Mouse (Mus musculus): ENCODE results near the gene Sgsm3. TPM values are rescaled to one million over a fixed set of nuclear protein-coding genes. Genes with fewer than 3 reads are reported as not detected.

Gene Sgsm3
- polyA plus RNA-seq, 1 experiment from 2014 or later, result 35.5 TPM

DNA sequence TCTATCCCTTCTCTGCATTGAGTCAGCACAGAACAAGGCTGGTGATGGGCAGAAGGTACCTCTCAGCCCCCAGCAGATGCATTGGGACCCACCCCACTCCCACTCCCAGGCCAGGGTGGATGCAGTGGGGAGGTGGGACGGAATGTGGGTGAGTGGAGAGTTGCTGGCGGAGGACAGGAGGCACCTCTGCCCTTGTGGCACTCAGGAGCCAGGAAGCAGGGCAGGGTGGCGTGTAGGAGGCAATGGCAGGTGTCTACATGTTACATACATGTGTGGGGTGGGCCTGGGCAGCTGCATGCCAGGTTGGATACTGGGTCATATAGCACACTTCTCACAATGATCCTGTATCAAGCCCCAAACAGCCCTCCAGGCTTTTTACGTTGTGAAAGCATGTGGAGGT is 34.8 kb downstream of the Sgsm3 start:
- H3K9ac ChIP-seq, result no peak overlapping the region
- H3K27me3 ChIP-seq, result no peaks in the 10 kb centered on the region
- no peak overlapping the region for H3K4me3 ChIP-seq (replicated peaks)
- peaks cover 94% of the 10 kb centered on the region for H3K36me3 ChIP-seq (replicated peaks)
- H3K4me1 ChIP-seq, result no peaks in the 10 kb centered on the region
- no peak overlapping the region for H3K4me2 ChIP-seq
- no peak overlapping the region for H3K27ac ChIP-seq
- 92% methylated on average over 4 of the region's 4 CpGs for WGBS
- no peaks in the 10 kb centered on the region for H3K9me3 ChIP-seq
- no peak for ATAC-seq (ENCODE audit: low FRiP score)

DNA sequence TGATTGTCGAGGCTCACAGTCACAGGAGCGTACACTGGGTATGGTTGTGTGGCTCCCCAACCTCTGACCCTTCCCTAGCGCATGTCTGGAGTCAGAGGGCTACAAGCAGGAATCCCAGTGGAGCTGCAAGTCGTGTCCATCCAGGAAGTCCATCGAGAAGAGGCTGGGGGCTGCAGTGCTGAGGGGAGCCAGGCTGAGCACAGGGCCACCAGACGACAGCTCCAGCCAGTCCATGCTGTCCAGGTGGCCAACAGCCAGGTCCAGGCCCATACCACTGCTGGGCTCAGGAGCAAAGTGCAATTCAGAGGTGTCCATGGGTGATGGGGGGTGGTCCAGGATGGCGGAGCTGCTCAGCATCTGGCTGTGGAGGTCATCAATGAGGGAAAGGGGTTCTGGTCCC is 35.6 kb downstream of the Sgsm3 start:
- Histone ChIP-seq H3K27ac (no peak overlapping the region), H3K4me3 (replicated peaks) (no peak overlapping the region), H3K9ac (no peak overlapping the region), H3K4me1 (no peaks in the 10 kb centered on the region), H3K4me2 (no peak overlapping the region), H3K27me3 (no peaks in the 10 kb centered on the region), H3K9me3 (no peaks in the 10 kb centered on the region), H3K36me3 (replicated peaks) (peaks cover 98% of the 10 kb centered on the region)
- no peak for ATAC-seq (ENCODE audit: low FRiP score)
- WGBS, result 85% methylated on average over 7 of the region's 7 CpGs

DNA sequence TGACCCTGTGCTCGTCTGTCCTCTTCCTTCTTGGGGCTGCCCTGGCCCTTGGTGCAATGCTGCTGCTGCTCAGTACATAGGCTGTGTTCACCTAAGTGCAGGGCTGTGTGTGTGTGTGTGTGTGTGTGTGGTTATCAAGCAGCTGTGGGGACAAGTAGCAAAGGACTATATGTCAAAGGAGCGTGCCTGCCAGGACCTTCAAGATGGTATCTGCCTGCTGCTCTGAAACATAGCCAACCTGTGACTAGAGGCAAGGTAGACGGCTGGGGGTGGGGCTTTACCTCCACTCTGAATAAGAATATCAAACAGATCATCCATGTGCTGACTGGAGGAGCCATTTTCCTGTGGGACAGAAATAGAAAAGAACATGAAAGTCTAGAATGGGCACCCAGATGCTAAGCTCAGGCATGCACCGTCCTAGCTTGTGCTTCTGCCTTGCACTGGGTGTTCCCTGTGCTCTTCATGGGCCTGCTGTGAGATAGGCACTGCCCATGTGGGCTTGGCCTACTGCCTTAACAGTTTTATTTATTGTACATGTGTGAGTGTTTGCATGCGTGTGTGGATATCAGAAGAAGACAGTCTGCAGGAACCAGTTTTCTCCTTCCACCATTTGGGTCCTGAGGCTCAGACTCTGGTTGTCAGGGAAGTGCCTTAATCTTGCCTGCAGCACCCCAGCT is 37.6 kb downstream of the Sgsm3 start:
- H3K9me3 ChIP-seq, result no peaks in the 10 kb centered on the region
- peaks cover 96% of the 10 kb centered on the region for H3K36me3 ChIP-seq (replicated peaks)
- 88% methylated on average over 5 of the region's 5 CpGs for WGBS
- H3K4me2 ChIP-seq, result no peak overlapping the region
- H3K4me3 ChIP-seq (replicated peaks), result no peak overlapping the region
- H3K27me3 ChIP-seq, result no peaks in the 10 kb centered on the region
- H3K27ac ChIP-seq, result no peak overlapping the region
- H3K4me1 ChIP-seq, result no peaks in the 10 kb centered on the region
- H3K9ac ChIP-seq, result no peak overlapping the region
- no peak for ATAC-seq (ENCODE audit: low FRiP score)

DNA sequence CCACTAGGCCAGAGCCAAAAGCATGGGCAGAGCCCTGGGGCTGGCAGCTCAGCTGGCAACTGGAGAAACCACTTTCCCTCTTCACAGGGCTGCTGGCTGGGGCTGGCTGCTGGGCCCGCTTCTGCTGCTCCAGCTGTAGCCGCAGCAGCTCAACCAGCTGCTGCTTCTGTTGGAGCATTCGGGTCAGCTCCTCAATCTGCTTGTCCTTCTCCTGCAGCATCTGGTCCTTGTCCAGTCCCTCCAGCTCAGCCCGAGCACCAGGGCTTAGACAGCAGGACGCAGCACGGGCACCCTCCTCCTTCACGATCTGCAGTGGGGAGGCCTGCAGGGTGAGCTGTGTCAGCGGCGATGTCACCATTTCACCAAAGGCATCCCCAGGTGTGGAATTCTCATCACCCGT is 38.9 kb downstream of the Sgsm3 start:
- Histone ChIP-seq H3K27ac (no peak overlapping the region), H3K9me3 (no peaks in the 10 kb centered on the region), H3K4me3 (replicated peaks) (no peak overlapping the region), H3K9ac (no peak overlapping the region), H3K36me3 (replicated peaks) (peaks cover 96% of the 10 kb centered on the region), H3K4me1 (no peaks in the 10 kb centered on the region), H3K27me3 (no peaks in the 10 kb centered on the region), H3K4me2 (no peak overlapping the region)
- no peak for ATAC-seq (ENCODE audit: low FRiP score)
- WGBS, result 93% methylated on average over 10 of the region's 10 CpGs

DNA sequence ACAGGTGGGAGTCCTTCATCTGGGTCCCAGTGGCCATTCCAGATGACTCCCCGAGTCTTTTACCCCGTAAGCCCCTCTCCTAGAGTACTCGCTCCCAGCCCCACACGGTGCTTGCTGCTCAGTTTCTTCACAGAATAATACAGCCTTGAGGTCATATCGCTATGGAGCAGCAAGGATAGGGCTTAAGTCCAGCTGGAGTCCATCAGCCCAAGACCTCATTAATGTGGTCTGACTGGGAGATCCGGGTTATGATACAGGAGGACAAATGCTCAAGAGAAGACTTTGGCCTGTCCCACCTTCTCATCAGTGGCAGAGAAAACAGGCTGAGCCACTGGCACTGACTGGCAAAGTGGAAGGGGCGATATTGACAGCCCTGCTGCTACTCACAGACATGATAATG is 39.7 kb downstream of the Sgsm3 start:
- ATAC-seq (ENCODE audit: low FRiP score), result no peak
- no peak overlapping the region for H3K27ac ChIP-seq
- H3K36me3 ChIP-seq (replicated peaks), result peaks cover 96% of the 10 kb centered on the region
- no peak overlapping the region for H3K4me3 ChIP-seq (replicated peaks)
- WGBS, result 89% methylated on average over 7 of the region's 7 CpGs
- H3K4me1 ChIP-seq, result no peaks in the 10 kb centered on the region
- H3K9me3 ChIP-seq, result no peaks in the 10 kb centered on the region
- H3K27me3 ChIP-seq, result no peaks in the 10 kb centered on the region
- H3K9ac ChIP-seq, result no peak overlapping the region
- H3K4me2 ChIP-seq, result no peak overlapping the region

DNA sequence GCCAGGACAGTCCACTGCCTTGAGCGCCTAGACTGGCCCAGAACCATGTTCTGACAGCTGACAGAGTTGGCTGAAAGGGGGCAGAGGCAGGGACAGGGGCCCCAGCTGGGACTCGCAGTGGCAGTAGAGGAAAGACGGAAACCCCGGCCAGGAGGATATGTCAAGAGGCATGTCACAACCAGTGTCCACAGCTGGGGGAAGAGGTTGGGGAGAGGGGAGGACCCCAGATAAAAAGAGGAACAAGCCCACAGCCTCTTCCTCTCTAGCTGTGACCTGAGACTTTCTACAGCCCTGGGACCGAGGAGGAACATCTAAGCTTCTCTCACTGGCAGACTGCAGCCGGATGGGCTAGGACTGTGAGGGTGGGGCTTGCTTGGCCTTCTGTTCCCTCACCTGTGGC is 43.8 kb downstream of the Sgsm3 start:
- Histone ChIP-seq H3K27me3 (no peaks in the 10 kb centered on the region), H3K36me3 (replicated peaks) (peaks cover 59% of the 10 kb centered on the region), H3K9ac (no peak overlapping the region), H3K4me1 (no peaks in the 10 kb centered on the region), H3K4me3 (replicated peaks) (no peak overlapping the region), H3K9me3 (no peaks in the 10 kb centered on the region), H3K4me2 (no peak overlapping the region), H3K27ac (no peak overlapping the region)
- 88% methylated on average over 6 of the region's 6 CpGs for WGBS
- ATAC-seq (ENCODE audit: low FRiP score), result no peak

DNA sequence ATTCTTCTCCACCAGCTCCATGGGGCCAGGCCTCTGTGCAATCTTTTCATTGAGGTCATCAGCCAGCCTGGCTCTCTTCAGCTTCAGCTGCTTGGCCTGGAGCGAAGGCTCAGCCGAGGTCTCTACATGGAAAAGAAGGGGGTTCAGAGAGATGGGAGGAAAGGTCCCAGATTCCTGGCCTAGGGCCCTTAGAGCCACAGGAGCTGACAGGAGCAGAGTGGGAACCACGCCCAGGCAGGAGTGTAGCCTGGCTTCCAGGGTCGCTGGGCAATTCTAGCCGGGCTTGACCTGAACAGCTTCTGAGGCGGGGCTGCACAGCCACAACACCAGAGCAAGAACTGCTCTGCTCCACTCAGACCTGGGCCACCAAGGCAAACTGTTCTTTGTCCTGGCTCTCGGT is 44.9 kb downstream of the Sgsm3 start:
- H3K4me2 ChIP-seq, result no peak overlapping the region
- 86% methylated on average over 7 of the region's 7 CpGs for WGBS
- no peak overlapping the region for H3K27ac ChIP-seq
- ATAC-seq (ENCODE audit: low FRiP score), result no peak
- H3K36me3 ChIP-seq (replicated peaks), result peaks cover 48% of the 10 kb centered on the region
- no peaks in the 10 kb centered on the region for H3K9me3 ChIP-seq
- H3K9ac ChIP-seq, result no peak overlapping the region
- H3K27me3 ChIP-seq, result no peaks in the 10 kb centered on the region
- H3K4me1 ChIP-seq, result no peaks in the 10 kb centered on the region
- H3K4me3 ChIP-seq (replicated peaks), result no peak overlapping the region

DNA sequence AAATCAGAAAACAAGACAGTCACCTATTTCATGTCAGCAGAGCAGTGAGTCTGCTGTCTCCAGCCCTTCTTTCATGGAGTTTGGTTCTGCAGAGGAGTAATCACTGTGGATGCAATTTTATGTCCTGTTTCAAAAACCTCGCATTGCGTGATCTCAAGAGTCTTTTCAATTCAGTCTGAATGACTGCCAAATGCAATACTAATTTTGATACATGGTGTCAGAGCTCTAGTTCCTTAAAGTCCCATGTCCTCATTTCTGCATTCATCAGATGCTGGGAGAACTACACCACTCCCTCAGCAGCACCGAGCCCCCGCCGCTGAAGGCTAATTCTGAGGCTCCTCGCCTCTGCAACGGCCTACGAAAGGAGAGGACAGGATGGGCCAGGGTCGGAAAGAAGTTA is 46.3 kb downstream of the Sgsm3 start:
- peaks cover 4% of the 10 kb centered on the region; the same call in 1 of the 2 replicates for H3K4me1 ChIP-seq

DNA sequence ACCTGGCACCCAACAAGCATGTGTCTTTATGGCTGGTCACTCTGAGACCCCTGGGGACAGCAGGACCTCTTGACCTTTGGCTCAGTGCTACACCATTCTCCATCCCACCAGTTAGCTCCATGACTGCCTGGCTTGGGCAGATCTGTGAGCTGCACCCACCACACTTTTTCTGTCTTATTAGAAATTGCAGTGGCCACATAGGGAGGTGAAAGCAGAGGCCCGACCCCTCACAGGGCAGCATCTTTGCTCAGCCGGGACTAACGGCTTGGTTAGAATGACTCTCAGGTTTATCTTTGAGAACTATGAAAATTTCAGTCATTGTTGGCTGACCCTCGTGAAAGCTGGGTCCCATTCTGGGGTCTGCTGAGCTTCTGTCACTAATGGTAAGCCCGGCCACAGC is 49.3 kb downstream of the Sgsm3 start:
- Histone ChIP-seq H3K4me3 (replicated peaks) (no peak overlapping the region), H3K27ac (no peak overlapping the region), H3K4me1 (peaks cover 7% of the 10 kb centered on the region; the same call in 1 of the 2 replicates), H3K4me2 (no peak overlapping the region), H3K36me3 (replicated peaks) (peaks cover 7% of the 10 kb centered on the region; the same call in 1 of the 2 replicates), H3K9ac (no peak overlapping the region), H3K27me3 (no peaks in the 10 kb centered on the region), H3K9me3 (no peaks in the 10 kb centered on the region)
- 86% methylated on average over 5 of the region's 5 CpGs for WGBS
- ATAC-seq (ENCODE audit: low FRiP score), result no peak

More for the DNA sequence above, 46.3 kb downstream of the Sgsm3 start:
- Histone ChIP-seq H3K36me3 (replicated peaks) (peaks cover 37% of the 10 kb centered on the region), H3K27me3 (no peaks in the 10 kb centered on the region), H3K9ac (no peak overlapping the region), H3K4me2 (no peak overlapping the region), H3K27ac (no peak overlapping the region), H3K9me3 (no peaks in the 10 kb centered on the region), H3K4me3 (replicated peaks) (no peak overlapping the region)
- WGBS, result 95% methylated on average over 9 of the region's 9 CpGs
- ATAC-seq (ENCODE audit: low FRiP score), result no peak

DNA sequence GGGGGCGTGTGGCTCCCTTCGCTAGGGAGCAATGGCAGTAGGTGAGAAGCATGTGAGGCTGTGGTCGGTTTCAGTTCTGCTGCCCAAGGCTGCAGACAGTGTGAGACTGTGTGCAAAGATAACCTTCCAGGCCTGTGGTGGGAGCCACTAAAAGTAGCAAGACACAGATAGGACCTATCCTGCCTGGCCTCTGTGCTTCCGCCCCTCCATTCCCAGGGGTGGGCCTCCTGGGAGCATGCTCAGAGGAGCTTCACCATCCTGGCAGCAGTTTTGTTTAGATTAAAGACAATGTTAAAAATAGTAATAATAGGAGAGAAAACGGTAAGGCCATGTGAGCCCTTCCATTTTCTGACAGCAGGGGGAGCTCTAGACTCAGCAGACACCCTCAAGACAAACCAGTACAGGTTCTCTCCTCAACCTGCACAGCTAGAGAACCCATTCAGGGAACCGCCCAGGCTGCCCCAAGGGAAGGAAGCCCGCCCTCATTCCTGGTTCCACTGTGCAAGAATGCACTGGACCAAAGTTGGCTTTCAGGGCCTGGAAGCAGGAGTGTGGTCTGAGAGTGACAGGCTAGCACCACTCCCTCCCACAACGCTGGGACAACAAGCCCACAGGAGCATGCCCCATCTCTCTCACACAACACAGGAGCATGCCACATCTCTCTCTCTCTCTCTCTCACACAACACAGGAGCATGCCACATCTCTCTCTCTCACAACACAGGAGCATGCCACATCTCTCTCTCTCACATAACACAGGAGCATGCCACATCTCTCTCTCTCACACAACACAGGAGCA is 50.0 kb downstream of the Sgsm3 start:
- H3K9ac ChIP-seq, result no peak overlapping the region
- WGBS, result 45% methylated on average over 8 of the region's 8 CpGs
- H3K4me2 ChIP-seq, result no peak overlapping the region
- H3K27me3 ChIP-seq, result no peaks in the 10 kb centered on the region
- no peak overlapping the region for H3K4me3 ChIP-seq (replicated peaks)
- no peaks in the 10 kb centered on the region for H3K9me3 ChIP-seq
- ATAC-seq (ENCODE audit: low FRiP score), result no peak
- H3K27ac ChIP-seq, result no peak overlapping the region
- peaks cover 7% of the 10 kb centered on the region; the same call in 1 of the 2 replicates for H3K4me1 ChIP-seq
- H3K36me3 ChIP-seq (replicated peaks), result 0 out of 2 replicates have a peak, but pooled peaks cover under 1% of the 10 kb centered on the region

DNA sequence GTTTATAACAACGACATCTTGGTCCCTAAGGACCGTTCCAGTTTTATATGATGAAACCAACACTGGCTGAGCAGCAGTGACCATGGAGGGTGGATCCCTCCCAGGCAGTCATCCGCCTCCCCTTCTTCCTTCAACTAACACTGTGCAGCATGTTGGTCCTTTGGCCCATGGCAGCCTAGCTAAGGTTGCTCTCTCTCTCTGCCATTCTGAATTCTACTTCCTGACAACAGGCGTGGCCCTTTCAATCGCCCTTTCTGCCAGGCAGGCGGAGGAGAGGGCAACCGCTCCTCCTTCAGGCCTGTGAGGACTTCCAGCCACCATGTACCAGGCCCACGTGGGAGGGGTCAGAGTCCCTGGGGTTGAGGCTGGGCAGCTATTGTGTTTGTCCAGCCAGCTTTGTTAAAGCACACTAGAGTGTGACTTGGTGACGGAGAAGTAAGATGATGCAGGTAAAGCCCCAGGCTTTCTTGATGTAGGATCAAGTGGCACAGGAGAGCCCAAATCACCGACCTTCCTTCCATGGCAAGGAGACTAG is 53.4 kb downstream of the Sgsm3 start:
- Histone ChIP-seq H3K9ac (no peak overlapping the region), H3K4me2 (no peak overlapping the region), H3K9me3 (no peaks in the 10 kb centered on the region), H3K4me3 (replicated peaks) (no peak overlapping the region), H3K4me1 (peaks cover 24% of the 10 kb centered on the region; the same call in 1 of the 2 replicates), H3K27ac (no peak overlapping the region), H3K27me3 (no peaks in the 10 kb centered on the region), H3K36me3 (replicated peaks) (no peaks in the 10 kb centered on the region)
- 62% methylated on average over 10 of the region's 10 CpGs for WGBS
- no peak for ATAC-seq (ENCODE audit: low FRiP score)

DNA sequence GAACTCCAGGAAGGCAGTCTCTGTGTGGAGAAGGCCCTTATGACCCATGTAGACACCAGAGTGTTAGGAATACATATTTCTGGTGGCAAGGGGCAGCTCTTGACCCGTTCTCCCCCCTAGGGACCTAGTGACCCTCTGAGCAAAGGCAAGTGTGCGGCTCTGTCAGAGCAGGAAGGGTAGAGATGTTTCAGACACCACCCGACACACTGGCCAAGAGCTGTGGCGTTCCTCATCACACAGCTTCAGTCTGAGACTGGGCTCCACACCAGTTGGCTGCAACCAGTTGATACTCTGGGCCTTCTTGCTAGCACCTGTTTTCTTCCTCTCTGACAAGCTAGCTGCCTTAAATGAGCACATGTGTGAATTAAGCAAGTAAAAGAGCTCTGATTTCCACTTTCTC is 54.0 kb downstream of the Sgsm3 start:
- ATAC-seq (ENCODE audit: low FRiP score), result no peak
- H3K27me3 ChIP-seq, result no peaks in the 10 kb centered on the region
- H3K9ac ChIP-seq, result no peak overlapping the region
- 86% methylated on average over 4 of the region's 4 CpGs for WGBS
- H3K4me2 ChIP-seq, result no peak overlapping the region
- H3K36me3 ChIP-seq (replicated peaks), result no peaks in the 10 kb centered on the region
- H3K4me3 ChIP-seq (replicated peaks), result no peak overlapping the region
- H3K9me3 ChIP-seq, result no peaks in the 10 kb centered on the region
- no peak overlapping the region for H3K27ac ChIP-seq
- H3K4me1 ChIP-seq, result peaks cover 24% of the 10 kb centered on the region; the same call in 1 of the 2 replicates

All from forebrain, embryonic 12.5 days (tissue).